Mouse (Mus musculus): Measurements from ENCODE around the gene Adcy3.
A peak's percentile ranks its signal among the peaks of the same experiment; 100 is the strongest.
"Not testable (repeated sequence)": the region's sequence is repeated elsewhere in the genome, so short reads cannot be mapped to it uniquely, and the experiment has no call there.

Gene Adcy3

DNA sequence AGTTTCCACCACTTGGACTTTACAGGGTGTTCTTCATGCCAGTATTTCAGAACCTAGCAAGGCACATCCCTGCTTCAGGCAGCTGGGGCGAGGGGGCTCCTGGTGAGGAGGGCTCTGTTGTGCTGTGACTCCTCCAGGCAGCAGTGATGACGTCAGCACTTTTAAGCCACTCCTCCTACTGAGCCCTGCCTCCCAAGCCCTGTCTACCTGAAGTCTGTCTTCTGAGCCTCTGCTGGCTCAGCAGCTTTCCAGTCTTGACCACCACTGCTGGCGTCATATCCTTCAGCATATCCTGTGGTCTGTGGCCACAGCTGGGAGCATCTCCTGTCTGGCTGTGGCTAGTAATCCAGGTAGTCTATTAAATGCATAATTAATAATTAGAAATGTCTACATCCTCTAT, 47.6 kb downstream of the Adcy3 start:
- no peak for DNase-seq (ENCODE audit: low spot score in 2 of 2)

DNA sequence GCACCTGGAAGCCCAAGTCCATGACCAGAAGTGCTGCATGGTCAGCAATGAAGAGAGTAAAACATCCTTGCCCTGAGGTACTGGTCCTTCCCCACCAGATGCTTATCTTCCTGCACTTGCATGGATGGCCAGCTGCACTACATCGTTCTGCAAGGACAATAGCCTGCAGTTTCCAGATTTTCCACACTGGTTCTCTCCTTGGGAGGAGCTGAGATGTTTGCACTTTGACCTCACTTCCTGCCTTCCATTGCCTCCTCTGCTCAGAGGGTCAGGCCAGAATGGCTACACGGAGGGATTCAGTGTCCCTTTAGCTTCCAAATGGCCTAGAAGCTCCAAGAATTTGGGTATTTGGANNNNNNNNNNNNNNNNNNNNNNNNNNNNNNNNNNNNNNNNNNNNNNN, 51.7 kb downstream of the Adcy3 start:
- no peak for DNase-seq (ENCODE audit: low spot score in 2 of 2)

DNA sequence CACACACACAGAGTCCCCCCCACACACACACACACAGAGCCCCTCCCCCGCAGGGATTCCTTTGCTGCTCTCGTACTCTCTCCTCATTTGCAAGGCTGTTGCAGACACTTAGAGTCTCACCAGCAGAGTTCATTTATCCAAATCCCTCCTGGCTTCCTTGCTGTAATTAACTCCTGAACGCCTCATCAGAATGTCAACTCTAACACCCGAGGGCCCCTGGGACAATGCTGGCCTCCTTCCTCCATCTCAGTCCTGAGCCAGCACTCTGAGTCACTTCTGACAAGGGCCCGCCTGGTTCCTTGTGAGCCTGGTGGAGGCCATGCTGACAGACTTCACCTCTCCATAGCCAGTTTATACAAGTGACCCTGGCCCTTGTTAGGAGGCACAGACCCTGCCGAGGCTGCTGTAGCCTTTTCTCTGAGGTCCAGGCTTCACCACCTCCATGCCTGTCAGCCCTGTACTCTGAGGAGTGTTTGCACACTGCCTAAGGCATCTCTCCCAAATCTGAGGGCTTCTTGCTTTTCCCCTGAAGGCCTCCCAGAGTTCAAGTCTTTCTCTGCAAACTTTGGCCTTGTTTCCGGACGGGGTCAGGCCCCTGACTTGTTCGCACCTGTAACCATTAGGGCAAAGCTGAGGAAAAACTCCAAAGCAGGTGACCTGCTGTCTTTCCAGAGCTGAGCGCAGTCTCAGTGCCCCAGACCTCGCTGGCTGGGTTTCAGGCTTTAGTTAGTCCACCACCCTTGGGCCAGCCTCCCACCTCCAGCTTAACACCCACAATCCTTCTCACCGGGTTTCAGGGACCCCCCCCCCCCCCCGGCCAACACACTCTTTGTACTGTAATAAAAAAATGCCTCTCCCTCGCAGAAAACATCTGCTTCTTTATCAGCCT, 55.5 kb downstream of the Adcy3 start:
- DNase-seq (ENCODE audit: low spot score in 2 of 2), result no peak

DNA sequence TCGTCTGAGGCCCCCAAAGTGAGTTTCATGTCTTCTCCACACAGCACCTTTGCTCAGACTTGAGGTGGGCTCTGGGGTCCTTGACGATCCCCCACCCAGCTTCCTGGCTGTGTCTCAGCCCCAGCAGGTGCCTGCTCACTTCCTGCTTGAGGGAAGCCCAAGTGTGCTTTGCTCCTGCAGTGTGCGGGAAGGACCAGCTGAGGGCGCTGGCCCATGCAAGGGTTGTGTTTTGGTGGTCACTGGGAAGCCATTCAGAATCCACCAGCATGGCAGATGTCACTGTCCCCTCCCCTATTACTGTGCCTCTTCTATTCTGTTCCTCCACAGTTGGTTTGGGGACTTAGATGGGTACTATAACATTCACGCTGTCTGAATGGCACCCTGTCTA, 56.2 kb downstream of the Adcy3 start:
- DNase-seq (ENCODE audit: low spot score in 2 of 2), result no peak

DNA sequence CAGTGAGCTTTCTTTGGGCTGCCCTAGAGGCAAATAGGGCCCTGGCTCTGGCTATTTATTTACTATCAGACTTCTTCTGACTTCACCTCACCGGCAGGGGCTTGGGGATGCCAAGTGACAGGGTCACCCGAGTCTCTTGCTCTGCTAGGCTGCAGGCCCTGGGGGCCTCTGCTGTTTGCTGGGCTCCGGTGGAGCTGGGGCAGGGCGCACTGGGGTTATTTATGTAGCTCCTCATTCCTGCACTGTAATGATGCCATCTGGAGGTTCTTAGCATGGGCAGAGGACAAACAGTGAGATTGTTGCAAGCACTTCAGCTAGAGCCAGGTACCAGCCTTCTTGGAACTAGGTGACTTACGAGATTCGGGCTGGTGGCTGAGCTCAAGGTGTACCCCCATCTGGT, 59.6 kb downstream of the Adcy3 start:
- DNase-seq (ENCODE audit: low spot score in 2 of 2), result no peak

DNA sequence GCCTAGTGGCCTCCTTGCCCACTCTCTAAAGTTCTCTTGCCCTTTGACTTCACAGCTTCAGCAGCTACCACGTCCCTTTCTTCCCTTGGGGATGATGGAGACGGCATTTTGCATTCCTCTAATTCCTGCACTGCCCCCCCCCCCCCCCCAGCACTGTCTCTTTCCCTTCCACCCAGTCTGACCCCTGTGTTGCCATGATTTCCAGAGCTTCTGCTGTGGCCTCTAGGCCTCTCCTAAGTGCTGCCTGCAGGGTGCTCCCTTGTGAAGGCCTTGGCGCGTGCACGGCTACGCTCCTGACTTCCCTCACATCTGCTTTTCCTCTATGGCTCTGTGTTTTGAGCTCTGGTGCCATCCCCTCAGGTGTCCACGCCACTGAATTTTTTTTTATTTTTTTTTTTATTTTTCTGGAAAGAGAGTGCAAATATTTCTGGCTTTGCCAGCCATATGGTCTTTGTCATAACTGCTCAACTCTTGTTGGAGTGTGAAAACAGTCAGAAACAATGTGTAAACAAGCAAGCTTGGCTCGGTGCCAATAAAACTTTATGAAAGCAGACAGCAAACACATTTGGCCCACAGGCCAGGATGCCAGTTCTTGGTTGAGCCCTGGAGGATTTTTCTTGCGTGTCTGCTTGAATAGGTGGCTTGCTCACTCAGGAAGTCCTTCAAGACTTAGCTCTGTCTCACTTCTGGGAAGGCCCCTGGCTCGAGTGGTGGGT, 60.3 kb downstream of the Adcy3 start:
- no peak for DNase-seq (ENCODE audit: low spot score in 2 of 2)

DNA sequence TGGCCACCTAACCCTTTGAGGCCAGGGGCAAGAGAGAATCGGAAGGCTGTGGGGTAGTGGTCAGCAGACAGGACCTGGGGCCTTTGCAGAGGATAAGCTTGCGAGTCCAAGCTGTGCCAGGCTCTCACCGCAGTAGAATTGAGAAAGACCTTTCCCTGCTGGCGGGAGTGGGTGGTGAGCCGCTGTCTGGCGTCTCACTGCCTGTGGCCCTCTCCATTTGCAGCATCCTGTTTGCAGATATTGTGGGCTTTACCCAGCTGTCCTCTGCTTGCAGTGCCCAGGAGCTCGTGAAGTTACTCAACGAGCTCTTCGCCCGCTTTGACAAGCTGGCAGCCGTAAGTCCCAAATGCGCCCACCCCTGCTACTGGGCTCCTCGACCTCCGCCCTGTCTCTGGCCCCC, 61.7 kb downstream of the Adcy3 start:
- peak in 1 of 2 experiments; percentile 59 for DNase-seq (ENCODE audit: low spot score in 2 of 2)

DNA sequence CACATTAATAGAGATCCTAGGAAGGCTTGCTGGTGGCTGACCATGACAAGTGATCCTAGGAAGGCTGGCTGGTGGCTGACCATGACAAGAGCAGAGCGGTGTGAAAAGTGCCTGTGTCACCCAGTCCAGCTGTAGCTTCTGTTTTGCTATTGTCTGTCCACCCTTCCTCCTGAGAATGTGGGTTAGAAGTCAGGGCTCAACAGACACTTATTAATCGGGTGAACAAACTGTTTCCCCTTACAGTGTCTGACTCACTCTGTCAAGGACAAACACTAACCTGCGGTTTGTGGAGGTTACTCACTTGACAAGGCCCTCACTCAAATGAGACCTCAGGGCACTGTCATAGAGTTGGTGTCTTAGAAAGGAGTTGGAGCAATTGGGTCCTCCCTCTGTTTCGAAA, 65.8 kb downstream of the Adcy3 start:
- DNase-seq (ENCODE audit: low spot score in 2 of 2), result no peak

DNA sequence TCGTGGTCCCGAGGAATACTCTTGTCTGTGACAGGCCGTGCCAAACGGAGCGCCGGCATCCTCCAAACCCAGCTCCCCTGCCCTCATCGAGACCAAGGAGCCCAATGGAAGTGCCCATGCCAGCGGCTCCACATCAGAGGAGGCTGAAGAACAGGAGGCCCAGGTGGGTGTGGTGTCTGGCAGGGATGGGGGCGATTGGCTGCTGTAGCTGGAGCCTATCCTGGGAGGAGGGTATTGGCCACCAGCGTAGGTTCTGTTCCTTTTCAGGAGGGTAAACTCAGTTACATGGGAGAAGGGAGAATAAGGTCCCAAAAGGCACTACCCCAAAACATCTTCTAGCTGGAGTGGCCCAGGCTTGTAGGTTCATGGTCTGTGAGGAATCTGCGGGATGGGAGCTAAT, 66.4 kb downstream of the Adcy3 start:
- no peak for DNase-seq (ENCODE audit: low spot score in 2 of 2)

DNA sequence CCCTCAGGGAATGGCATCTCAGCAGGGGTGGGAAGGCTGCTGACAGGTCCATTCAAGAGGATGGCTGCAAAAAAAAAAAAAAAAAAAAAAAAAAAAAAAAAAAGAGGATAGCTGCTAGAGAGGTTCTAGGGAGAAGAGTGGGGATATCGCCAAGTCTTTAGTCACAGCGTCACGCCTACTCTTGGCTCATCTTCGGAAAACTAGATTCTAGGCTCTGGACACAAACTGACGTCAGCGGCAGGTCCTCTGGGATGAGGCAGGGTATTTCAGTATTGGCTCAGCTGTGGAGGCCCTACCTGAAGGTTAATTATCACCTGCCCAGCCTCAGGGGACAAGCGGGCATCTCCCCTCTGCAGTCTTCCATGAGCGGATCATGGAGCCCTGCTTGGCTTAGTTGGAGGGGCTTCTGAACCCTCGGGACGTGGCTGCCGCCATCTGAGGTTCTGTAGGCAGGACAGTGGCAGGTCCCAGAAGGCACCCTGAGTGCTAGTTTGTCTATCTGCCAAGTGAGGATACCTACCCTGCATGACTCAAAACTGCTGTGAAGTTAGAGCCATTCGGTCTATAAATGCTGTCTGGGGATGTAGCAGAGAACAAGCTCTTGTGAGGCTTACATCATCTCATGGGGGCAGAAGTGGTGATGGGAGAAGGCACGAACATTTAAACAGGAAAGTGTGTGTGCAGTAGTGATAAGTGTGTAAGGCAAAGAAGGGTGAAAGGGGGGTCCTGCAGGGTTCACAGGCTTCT, 68.7 kb downstream of the Adcy3 start:
- peak in 1 of 2 experiments; percentile 80 for DNase-seq (ENCODE audit: low spot score in 2 of 2)

DNA sequence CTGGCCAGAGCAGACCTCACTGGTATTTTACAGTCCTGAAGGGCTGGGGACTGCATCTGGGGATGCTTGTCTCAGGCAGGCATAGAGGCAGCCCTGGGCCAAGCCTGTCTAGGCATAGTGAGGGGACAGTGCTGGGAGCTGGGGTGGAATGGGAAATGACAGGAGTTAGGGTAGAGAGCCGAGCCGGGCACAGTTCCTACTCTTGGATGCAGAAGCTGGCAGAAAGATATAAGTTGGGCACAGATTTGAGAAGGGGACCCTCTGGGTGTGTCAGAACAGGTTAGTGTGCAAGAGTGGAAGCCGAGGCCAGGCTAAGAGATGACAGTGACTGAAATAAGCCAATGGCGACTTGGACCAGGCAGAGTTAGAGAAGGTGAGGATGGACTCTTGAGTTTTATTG, 69.3 kb downstream of the Adcy3 start:
- DNase-seq (ENCODE audit: low spot score in 2 of 2), result no peak

DNA sequence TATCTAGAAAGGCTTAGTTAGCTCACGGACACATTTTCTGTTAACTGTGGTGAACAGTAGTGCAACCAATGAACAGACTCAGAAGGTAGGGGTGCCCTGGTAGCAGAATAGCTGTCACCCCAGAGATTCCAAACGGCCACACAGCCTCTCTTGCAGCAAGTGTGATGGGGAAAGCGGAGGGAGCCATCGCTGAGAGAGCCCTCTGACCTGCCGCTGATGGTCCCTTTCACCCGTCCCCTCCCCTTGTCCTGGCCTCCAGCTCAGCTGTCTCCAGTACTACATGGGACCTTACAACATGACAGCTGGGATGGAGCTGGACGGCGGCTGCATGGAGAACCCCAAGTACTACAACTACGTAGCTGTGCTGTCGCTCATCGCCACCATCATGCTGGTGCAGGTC, 73.2 kb downstream of the Adcy3 start:
- DNase-seq (ENCODE audit: low spot score in 2 of 2), result no peak

DNA sequence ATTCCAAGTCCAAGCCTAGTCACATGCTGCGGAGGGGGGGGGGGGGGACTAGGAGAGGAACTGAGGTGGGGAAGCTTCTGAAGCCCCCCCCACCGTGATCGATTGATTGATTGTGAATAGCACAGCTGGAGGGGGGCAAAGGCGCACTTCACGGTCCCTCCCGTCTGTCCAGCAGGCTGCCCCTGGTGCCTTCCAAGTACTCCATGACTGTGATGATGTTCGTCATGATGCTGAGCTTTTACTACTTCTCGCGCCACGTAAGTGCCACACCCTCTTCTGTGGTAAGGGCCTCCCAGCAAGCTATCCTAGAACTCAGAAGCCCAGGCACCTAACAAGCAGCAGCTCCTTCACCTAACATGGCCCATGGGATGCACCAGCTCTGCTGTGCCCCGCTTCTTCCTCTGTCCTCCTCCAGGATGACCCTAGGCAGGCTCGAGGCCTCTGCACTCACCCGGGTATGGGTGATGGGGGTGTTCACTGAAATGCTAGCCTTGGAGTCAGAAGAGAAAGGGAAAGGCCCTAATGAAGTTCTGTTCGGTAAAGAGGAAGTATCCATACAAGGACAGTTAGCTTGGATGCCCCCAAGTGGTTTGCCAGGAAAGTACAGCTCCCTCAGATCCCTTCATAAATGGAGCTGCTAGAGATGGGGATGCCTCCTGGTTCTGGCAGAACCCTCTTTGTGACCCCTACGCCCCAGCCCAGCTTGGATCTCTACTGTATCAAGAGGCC, 75.7 kb downstream of the Adcy3 start:
- peak in 1 of 2 experiments; percentile 84 for DNase-seq (ENCODE audit: low spot score in 2 of 2)

DNA sequence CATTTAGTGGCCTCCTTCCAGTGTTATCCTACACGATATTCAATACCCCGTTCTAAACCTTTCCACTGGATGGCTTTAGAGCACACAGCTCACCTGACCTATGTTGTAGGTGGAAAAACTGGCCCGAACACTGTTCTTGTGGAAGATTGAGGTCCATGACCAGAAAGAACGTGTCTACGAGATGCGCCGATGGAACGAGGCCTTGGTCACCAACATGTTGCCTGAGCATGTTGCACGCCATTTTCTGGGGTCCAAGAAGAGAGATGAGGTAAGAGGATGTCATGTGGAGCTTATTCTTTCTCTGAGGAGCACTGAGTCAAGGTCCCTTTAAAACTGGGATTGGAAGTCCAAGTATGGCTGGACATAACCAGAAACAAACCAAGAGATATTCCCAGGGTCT, 76.3 kb downstream of the Adcy3 start:
- DNase-seq (ENCODE audit: low spot score in 2 of 2), result no peak

DNA sequence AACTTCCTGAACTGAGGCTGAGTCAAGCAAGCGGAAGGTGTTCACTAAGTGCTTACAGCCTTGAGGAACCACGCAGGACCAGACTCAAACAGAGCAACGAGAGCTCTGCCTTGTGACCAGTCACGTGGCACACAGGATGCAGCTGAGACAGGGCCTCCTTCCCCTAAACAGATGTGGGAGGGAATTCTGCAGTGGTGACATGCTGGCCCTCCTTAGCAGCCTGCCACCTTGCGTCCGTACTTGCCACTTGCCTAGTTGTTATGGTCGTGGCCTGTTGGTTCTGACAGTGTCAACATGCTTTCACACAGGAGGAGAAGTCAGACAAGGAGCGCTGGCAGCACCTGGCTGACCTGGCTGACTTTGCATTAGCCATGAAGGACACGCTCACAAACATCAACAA, 78.3 kb downstream of the Adcy3 start:
- DNase-seq (ENCODE audit: low spot score in 2 of 2), result no peak

DNA sequence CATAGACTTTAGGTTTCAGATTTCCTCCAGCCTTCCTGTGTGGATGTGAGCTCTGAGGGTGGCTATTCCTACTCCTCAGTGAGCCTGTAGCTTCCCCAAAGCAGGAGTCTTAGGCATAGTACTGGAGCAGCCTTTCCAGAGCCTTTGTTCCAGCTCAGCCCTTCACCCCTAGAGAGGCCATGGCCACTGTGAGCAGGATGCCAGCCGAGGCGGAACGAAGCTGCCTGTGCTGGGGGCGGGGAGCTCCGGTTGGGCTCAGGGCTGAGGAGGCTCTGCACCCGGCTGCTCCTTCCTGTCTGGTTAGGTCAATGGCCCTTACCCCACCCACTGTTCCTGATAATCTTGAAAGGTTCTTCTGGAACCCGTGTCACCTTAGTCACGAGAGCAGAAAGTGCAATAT, 80.0 kb downstream of the Adcy3 start:
- no peak for DNase-seq (ENCODE audit: low spot score in 2 of 2)

DNA sequence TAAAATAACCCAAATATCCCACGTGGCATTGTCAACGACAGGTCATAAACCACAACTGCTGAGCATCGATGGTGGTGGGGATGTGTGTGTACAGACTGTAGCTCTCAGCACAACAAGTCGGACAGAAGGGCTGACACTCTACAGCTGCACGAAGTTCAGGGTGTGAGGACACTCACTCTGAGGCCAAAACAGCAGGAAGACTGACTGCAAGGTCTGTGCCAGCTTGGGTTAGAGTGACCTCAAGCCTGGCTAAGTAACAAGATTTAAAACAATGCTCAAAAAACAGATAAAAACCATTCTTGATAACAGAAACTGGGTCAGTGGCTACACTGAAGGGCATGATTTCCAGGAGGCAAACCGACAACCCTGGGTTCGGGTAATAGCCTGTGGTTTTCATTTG, 97.3 kb downstream of the Adcy3 start:
- no peak for DNase-seq (ENCODE audit: low spot score in 2 of 2)

DNA sequence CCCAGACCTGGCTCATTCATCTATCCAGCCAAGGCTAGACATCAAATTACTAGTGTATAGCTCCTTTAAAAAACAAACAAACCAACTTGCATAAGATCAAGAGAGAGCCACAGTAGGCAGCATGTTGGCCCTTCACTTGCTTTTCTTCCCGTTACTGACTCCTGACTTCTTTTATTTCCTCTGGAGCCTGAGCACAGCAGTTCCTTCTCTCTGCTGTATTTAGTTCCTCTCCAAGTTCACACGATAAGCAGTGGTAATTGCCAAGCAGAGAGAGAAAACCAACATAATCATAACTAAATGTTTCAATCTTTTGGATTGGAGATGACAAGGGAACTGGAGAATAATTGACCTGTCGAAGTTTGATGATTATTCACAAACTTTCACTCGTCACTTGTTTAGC, 99.9 kb downstream of the Adcy3 start:
- no peak for DNase-seq (ENCODE audit: low spot score in 2 of 2)

DNA sequence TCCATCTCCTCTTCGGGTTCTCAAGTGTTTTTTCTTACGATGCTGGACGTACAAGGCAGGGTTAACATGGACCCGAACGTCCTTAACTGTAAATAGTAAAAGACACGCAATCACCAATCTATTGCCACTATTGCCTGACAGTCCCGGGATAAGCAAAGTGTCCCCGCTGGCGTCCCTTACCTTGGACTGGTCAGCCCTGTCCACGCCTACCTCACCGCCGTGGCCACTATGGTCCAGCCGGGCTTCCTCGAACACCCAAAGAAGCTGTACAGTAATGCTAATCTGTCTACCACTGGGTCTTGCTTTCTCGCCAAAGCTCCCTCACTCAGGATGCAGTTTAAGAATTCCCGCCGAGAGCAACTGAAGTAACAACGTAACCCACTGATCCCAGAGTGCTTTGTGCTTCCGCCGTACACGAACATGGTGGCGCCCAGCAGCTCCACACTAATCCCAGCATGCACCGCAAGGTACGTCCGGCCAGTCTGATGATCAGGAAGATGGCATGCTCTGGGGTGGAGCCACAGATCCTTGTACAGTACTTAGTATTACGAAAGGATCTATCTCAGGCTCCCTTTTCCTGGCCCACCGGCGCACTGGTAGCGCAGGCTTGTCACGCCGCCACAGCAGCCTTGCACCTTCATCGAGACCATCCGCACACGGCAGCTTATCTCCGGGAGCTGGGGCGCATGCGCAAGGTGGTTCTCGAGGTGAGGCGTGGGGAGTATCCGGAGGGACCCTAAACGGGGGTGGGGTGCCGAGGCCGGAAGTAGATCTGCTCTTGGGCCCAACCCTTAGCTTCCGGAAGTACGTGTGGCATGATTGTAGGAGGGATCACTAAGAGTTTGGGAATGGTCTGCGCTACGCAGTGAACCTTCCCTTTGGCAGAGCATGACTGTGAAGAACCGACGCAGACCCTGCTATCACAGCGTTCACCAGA, 100.9 kb downstream of the Adcy3 start, which contains the start of the genes Ptrhd1 and Cenpo:
TSS of gene Ptrhd1 (plus strand) at position 456 of the 937 bp plus-strand sequence.
TSS of gene Cenpo (minus strand) at position 723 of the 937 bp plus-strand sequence.
- DNase-seq (ENCODE audit: low spot score in 2 of 2), result peak; percentile 95 to 98

DNA sequence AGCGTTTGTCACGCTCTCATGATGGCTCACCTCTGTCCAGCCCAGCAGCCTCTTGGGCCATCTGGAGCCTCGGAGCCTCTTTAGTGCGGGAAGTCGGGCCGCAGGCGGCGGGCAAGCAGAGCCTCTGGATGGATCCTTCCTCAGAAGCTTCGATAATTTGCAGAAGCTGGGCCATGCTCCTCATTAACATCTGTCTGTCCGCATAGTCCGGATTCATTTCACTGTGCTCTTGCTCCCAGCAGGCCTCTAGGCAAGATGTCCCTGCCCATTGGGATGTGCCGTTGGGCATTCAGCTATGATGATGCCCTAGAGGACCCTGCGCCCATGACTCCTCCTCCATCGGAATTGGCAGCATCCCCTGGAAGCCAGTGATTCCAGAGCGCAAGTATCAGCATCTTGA, 104.6 kb downstream of the Adcy3 start:
- no peak for DNase-seq (ENCODE audit: low spot score in 2 of 2)

DNA sequence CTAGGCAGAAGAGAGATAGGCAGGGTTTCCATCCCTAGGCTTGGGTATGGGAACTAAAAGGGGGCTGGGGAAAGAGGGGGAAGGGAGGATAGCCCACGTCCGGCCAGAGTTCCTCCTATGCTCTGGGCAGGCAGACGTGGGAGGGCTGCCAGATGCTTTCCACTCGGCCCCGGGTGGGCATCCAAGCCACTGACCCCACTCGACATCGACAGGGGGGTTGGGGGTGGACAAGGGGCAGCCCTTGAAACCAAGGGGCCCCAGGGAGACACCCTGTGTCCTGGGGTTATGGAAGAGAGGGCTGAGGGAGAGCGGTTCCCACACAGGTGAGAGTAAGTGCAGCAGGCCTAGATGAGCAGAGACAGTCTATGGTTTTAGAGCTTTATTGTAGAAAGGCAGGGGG, 107.4 kb downstream of the Adcy3 start:
- not testable (repeated sequence) for DNase-seq (ENCODE audit: low spot score in 2 of 2)
